Mouse (Mus musculus) adrenal gland, postnatal 14 days (tissue): ENCODE measurements at regions not wholly inside any gene's neighbourhood (a gene's known extent, or its start where the extent isn't known, plus 50 kb on each side); places are given as distances from the start of the nearest gene placed in this dataset.
"Not testable (repeated sequence)": the region's sequence is repeated elsewhere in the genome, so short reads cannot be mapped to it uniquely, and the experiment has no call there.

ENCODE experiments used
- DNase-seq: peaks from one replicate; pipeline ENCODE4 v3.0.0; 2021; ENCODE audit warnings: mixed read lengths

- no peak for DNase-seq
These were observed 220.7 kb upstream of the Zfp703 start for GRCm38 (mm10) chr8:26756452-26756851.

DNA sequence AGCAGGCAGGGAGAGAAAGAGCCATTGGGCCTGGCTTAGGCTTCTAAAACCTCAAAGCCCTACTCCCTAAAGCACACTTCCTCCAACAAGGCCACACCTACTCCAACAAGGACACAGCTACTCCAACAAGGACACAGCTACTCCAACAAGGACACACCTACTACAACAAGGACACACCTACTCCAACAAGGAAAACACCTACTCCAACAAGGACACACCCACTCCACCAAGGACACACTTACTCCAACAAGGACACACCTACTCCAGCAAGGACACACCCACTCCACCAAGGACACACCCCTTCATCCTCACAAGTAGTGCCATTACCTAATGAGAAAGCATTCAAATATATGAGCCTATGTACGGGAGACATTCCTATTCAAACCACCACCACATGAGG is 216.4 kb upstream of the Zfp703 start:
- no peak for DNase-seq

DNA sequence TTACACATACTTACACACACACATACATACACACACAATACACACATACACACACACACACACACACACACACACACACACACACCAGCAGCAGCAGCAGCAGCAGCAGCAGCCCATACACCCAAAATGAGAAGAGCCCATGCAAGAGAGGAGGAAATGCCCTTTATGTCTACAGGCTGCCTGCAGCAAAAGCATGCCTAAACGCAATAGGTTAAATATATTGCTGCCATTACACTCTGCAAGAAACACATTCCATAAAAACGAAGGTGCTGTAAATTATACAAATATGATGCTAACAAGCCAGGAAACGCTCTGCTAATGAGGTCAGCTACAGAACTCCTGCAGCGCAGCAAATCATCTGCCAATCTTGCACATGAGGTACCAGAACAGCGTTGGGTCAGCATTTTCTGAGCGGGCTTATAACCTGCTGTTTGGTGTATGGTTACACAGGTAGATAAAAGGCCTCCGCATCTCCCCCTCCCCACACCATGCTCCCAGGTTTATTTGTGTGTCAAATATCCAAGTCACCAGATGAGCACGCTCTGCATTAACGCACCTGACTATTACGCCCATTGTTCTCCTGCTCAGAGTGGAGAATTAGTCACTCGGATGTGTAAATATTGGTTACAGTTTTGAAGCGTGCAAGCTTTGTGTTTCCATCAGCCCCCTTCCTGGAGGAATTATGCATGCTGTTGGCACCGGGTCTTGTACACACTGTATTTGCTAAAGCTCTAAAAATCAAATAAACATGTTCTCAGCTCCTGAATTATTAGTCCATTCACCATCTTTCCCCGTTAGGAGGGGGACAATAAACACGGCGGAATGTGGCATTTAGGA is 214.0 kb upstream of the Zfp703 start:
- DNase-seq = no peak

DNA sequence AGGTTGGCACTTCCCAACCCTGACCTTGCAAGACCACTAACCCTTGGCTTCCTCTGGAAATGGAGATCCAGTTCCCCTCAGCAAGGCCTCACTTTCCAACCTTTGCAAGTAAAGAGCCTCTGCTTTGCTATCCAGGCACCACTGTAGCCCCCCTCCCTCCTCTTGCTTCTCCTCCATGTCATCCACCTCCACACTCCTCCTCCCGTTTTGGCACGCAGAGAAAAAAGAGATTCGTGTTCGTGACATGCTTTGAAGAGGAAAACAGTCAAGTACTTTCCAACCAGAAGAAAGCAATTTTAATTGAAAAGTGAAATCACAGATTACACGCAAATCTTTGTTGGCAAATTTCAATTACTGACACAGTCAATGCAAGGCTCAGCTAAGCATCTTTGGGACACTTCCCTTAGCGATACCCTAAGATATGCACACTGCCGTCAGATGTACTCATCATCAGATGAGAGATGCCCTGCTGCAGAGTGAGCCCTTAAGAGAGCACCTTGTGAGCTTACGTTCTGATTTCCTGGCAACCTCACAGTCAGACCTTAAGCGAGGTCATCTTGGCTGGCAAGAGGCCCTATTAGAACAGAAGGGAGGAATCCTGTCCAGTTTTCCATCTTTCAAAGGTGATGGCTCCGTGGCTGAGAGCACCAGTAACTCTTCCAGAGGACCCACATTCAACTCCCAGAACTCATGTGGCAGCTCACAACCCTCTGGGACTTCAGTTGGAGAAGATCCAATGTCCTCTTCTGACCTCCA is 208.5 kb upstream of the Zfp703 start:
- DNase-seq = peak; percentile 33

- DNase-seq = peak; percentile 69
These were observed 206.7 kb upstream of the Zfp703 start for GRCm38 (mm10) chr8:26770424-26770886.

DNA sequence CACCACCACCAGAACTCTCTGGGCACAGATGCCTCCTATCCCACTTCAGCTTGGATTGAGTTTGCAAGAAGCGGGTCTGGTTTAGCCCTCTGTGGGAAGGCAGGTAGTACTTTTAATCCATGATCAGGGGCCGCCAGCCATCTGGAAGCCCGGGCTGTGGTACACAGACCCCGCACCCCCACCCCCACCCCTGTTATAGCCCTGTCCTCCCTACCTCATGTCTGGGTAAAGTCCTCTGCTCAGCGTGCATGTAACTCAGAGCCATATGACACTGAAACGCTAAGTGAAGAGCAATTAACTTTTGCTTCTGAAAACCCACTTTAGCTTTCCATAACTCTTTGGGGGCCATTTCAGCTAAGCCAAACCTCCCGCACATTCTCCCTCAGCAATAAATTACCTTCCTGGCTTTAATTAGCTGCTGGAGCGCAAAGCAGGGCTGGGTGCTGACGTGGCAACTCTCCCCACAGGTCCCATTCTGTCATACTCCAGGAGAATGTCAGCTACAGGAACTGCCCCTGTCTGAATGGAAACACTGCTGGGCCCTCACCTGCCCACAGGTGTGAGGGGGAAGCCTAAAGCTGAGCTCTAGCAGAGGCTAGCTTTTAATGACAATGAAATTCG is 198.1 kb upstream of the Zfp703 start:
- no peak for DNase-seq

DNA sequence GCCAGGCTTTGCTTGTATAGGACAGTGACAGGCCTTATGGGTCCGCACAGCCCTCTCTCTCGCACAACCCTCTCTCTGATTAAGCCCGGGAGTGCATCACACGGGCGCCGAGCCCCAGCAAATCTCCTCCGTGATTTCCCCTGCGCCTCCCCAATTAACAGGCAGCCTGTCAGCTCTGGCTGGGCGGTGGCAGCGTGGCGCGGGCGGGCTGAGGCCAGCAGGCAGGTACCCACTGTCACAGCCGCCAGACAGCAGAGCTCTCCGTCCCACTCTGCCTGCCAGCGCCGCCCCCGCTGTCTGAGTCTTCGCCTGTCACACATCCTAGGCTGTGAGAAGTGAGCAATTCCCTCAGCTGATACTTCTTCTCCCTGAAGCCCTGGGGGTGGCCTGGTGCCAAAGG is 196.6 kb upstream of the Zfp703 start:
- DNase-seq = no peak

- not testable (repeated sequence) for DNase-seq
These were observed 194.2 kb upstream of the Zfp703 start for GRCm38 (mm10) chr8:26782936-26783335.

GRCm38 (mm10) chr8:26784381-26784780 is 192.7 kb upstream of the Zfp703 start:
- DNase-seq = peak; percentile 25

GRCm38 (mm10) chr8:26791795-26792194 is 185.3 kb upstream of the Zfp703 start:
- no peak for DNase-seq

DNA sequence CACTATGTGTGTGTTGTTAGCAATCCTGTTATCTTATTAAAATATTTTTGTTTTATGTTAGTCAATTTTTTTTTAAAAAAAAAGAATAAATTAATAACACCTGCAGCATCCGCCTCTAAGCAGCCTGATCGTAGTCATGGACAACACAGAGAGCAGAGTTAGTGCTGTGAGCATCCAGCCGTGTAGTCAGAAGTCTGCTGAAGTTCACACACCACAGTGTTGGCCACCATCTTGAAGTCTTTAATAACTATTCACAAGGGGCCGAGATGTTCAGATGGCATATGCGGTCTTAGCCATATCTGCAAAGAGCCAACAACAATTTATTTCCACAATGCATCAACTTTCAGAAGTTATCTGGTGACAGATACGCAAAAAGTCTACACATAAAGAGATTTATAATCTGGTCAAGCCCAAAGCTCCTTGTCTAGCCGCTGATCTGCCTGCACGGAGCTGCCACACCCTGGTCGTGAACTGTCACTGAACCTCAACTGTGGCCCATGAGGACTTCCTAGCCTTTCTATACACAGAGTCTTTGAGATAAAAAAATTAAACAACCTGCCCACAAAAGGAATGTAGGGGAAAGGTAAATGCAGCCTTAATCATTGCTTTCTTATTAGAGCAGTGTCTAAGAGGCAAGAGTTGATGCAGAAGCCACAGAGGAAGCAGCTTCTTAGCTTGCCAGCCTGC is 183.4 kb upstream of the Zfp703 start:
- no peak for DNase-seq

DNA sequence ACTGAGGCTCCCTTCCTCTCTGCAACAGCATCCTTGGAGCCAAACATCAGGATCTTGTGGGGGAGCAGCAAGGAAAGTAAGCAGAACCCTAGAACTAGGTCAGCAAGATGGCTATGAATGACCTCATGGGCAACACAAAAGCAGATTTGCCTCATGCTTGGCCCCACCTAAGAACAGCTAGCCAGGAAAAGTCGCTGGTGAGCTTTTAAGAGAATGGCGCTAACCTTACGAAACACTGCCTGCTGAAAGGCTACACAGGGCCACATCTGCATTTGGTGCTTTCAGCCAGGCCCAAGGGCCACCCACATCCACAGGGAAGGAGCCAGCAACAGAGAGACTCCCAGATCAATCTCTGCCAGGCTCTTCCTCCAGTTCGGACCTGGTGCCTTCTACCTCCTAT is 182.7 kb upstream of the Zfp703 start:
- no peak for DNase-seq

- DNase-seq = no peak
These were observed 181.5 kb upstream of the Zfp703 start for GRCm38 (mm10) chr8:26795616-26796015.

DNA sequence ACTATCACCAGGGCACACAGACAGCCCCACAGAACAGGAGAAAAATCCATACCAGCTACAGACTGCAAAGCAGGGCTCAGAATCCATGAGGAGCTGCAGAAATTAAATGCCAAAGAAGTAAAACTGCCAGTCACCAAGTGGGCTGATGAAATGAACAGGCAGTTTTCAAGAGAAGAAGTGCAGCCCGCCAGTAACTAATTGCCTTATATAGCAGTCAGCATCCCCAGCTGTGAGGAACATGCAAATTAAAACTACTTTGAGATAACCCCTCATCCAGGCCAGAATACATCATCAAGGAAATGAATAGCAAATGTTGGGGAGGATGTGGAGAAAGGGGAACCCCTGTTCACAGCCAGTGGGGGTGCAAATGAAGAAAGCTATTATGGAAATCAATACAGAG is 177.3 kb upstream of the Zfp703 start:
- DNase-seq = no peak

GRCm38 (mm10) chr8:26804089-26804488 is 173.0 kb upstream of the Zfp703 start:
- no peak for DNase-seq

DNA sequence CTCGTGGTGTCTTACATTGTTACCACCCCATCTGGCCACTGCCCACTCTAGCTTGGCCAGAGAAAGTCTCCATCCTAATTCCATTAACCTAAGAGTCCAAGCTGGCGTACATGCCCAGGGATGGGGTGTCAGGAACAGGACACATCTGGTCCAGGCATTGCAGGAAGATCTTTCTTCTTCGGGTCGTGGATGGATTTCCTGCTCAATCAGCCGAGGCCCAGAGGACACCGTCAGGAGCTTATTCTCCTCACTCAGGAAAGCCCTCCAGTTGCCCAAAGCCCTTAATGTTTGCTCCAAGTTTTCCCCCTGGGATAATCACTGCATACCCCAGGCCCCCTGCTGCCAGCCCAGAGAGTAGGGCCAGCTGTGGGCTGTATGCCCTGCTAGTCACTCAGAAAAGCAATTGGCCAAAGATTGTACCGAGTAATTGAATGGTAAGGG is 172.2 kb upstream of the Zfp703 start:
- DNase-seq = no peak

DNA sequence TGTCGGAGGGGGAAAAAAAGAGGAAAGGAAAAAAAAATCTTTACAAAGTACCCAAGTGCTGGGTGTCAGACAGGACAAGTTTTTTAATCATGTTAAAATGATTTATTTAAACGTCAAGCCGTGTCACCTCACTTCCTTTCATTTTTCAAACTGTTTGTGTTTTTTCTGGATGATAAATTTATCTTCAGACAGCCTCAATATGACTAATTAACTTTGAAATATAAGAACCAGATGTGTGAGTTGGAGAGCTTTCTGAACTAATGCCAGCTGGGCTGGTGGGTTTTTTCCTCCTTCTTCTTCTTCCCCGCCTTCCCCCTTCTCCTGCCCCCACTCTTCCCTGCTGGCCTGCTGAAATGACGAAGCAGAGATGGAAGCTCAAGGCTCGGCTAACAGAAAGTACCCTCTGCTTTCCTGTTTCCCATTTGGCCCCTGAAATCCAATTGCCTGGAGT is 171.7 kb upstream of the Zfp703 start:
- no peak for DNase-seq

DNA sequence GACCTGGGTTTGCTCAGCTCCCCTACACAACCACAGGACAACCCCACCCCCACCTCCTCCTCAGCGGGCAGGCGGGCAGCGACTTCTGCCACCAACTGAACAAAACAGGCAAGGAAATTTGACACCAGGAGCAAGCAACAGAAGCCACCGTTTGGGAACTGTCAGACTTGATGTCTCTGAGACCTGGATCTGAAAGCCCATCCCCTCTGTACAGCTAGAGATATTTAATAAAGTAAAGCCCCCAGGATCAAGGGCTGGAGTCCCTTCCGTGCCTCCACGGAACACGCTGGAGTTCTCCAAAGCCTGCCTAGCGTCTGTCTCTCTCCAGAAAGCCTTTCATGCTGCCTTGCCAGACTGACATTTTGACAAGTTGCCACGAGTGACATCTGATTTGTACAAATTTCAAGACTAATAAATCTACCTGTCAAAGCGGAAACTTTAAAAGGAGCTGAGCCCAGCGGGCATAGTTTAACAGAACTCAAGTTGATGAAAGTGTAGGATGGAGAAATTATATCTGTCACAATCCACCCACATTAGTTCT is 168.9 kb upstream of the Zfp703 start:
- DNase-seq = peak; percentile 46

DNA sequence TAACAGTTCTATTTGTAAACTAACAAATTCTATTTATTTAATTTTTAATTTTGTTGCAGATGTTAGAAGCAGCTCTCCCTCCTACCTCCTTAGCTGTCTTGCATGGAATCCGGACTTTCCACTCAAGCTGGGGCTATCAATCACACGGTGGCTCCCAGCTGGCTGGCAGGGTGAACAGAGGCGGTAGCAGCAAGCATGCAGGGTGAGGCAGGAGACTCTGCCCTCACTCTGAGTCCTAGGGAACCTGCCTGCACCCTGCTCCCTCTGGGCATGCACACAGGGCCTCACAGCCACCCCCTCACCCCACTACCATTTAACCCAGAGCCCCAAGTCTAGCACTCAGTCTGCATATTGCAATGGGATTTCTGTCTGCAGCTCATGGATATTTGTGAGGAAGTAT is 168.4 kb upstream of the Zfp703 start:
- peak; percentile 70 for DNase-seq

DNA sequence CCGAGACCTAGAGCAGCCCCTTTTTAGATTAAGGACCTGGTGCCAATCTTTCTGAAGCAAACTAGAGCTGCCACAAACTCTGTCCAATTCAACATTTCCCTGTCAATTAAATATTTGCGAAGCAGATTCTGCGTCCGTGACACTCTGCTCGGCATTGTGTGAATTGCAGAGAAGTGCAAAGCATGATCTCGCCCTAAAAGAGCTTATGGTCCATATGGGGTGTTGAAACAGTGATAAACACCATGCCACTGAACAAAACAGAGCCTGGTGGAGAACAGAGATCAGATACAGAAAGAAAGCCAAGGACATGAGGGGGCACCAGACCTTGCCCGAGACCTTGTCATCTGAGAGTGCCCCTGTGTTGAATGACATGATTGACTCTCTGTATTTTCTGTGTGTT is 167.2 kb upstream of the Zfp703 start:
- no peak for DNase-seq

DNA sequence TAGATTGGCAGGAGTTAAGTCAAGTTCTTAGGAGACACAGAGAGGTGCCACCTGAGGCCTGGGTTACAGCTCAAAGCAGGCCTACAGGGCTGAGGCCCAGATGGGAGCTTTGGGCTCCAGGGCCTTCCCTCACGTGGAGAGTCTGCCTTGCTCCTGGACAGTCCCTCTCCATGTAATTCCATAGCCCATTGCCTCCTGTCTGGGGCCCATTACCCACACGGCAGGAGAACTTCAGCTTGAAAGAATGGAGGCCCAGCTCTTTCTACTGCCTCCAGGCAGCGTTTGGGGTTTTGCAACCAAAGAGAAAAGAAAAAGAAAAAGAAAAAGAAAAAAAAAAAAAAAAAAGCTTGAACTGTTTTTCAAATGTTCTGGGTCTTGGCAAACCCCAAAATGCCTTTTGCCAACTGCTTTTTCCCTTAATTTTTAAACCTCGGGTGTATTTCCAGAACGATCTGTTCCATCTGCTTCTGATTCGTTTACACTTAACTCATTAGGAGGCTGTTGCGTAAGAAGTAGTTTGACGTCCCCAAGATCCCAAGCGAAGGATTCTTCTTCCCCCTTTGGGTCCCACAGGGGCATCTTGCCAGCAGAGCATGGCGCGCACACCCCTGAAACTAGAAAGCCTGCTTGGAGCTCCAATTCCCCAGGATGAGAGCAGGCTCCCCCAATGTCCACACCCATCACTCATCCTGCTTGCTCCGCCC is 165.4 kb upstream of the Zfp703 start:
- DNase-seq = no peak
